Mouse (Mus musculus) CD4-positive, CD25-positive, alpha-beta regulatory T cell, adult 4 months (primary cell): Measurements from ENCODE around the gene Nedd4. TPM values are rescaled to one million over a fixed set of nuclear protein-coding genes. Genes with fewer than 3 reads are reported as not detected.
"Not testable (repeated sequence)": the region's sequence is repeated elsewhere in the genome, so short reads cannot be mapped to it uniquely, and the experiment has no call there.

Source experiments
- ATAC-seq: one replicate; pipeline ENCODE4 v1.8.0; 2017
- polyA plus RNA-seq, 2 experiments: library from polyadenylated mRNA; unstranded; fragments of 100-300 nt; shearing (Covaris generic); gene quantifications; one replicate each; pipeline ENCODE4 v1.2.1; 2017

The Nedd4 gene
- polyA plus RNA-seq, 2 experiments from 2014 or later = 4.5 to 4.7 TPM

DNA sequence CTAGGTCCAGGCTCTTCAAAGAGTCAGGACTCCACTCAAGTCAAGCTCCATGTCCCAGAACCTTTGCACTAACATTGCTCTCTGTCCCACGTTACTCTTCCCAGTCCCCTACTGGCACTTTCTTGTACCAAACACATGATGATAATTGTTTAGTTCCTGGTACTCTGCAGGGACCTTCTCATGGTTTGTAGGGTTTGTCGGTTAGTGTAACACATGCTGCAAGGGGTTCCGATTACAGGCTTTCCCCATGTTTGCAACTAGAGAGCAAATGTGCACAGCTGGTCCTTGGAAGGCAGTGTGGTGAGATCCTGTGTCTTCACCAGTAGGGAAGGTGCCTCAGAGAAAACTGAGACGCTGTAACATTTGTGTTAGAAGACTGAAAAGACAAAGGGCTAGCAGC is 8.6 kb upstream of the Nedd4 start:
- no peak for ATAC-seq

DNA sequence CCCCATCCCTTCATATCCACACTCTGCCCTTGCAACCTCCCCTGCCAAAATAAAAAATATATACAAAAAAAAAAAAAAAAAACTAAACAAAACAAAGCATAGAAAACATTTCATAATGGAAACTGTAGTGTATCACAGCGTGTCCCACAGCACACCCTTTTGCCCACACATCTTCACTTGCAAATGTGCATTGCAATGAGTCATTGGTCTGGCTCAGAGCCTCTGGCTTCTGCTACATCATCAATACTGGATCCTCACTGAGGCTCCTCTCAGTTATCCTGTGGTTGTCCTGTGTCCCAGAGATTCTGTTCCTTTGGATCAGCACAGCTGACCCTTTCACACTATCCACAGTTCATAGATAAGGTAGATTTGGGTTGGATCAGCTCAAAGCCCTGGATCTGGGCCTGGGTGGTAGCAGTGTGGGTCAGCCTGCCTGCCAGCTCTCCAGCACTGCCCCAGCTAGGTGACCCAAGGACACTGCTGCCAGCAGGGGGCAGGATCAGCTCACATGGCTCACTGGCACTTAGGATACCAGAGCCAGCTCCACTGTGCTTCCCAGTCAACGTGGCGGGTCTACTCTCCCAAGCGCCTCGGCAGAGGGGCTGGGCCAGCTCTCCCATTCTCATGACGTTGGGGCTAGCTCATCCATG is 7.4 kb upstream of the Nedd4 start:
- ATAC-seq = no peak

DNA sequence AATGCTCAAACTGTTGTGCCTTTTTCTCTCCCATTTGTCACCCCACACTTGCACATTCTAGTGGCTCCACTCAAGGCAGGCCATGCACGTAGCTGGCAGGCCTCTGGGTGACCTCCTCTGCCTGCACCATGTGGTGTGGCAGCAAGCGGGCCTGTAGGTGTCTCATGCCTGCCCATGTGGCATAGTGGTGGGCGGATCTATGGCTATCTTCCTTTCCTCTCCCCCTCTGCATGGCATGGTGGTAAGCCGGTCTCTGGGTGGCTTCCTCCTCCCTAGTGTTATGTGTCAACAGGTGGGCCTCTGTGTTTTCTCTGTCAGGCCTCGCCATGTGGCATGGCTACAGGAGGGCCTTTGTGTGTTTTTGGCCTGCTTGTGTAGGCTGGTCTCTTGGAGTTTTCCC is 6.5 kb upstream of the Nedd4 start:
- no peak for ATAC-seq

DNA sequence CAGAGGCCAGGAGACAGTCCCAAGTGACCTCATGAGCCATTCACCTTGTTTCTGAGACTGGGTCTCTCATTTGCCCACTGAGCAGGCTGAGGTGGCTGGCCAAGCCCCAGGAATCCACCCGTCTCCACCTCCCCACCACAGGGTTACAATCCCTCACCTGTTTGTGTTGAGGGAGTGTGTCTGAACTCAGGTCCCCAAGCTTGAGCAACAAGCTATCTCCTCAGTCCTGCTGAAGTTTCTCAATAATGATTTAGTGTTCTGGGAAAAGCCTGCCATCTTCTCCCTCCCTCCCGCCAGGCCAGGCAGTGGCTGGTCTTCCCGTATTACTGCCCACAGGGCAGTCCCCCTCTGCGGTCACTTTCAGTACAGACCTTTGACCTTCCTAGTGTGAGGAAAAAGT is 5.7 kb upstream of the Nedd4 start:
- no peak for ATAC-seq

DNA sequence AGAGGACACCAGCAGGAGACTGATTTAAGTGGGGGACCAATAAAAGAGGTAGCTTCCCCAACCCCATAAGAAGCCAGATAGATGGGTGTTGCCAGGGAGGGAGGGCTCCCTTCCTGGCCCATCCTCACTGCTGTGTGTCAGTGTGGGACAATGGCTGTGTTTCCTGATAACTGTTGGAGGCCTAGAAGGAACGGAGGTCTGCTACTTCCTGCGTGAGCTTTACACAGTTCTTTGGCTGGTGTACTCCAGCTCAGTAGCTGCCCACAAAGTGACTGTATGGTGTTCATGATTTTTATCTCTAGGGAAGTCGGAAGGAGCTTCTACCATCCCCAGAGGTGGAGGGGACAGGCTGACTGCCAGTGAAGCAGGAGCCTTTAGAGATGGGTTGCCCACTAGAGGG is 5.2 kb upstream of the Nedd4 start:
- ATAC-seq = no peak

DNA sequence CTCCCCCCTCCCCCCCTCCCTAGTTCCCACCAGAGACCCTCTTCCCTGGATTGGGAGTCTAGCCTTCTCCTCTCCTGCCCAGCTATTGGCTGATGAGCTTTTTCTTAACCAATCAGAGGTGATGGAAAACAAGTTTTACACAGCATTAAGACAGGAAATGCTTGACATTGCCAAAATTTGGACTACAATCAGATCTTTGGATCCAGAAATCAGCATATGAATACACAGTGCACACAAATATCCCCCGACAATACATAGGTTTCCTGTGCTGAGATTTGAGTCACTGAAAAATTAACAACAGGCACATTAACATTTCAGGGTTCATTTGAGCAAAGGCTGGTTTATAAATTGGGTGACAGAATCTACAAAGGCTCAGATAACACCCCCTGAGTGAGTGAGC is 4.5 kb upstream of the Nedd4 start:
- ATAC-seq = no peak

DNA sequence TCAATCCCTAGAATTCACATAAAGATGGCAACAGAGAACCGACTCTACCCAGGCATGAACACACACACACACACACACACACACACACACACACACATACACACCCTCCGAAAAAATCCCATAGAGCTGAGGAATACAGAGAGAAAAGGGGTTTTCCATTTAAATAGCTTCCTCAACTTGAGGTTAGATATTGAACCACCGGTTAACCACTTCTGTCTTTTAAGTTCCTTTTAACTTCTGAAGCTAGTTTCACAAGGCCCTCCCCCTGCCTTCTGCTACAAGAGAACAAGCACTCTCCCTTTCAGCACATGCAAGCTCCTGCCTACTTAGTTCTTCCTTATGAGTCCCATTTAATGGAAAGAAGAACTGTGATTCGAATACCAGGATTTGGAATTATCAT is 2.0 kb upstream of the Nedd4 start:
- ATAC-seq = peak; percentile 91

DNA sequence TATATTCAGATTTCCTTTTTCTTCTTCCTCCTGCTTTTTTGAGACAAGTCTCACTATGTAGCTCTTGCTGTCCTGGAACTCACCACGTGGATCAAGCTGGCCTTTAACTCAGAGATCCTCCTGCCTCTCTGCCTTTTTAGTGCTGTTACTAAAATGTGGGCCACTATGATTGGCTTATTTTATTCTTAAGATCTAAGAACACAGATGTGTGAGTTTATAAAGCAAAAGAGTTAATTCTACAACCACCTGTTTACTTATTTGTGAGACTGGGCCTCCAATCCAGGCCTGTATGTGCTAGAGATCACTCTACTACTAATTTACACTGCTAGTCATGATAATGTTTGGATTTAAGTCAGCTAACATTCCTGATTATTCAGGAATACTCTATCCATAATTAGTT is 1.2 kb upstream of the Nedd4 start:
- no peak for ATAC-seq

DNA sequence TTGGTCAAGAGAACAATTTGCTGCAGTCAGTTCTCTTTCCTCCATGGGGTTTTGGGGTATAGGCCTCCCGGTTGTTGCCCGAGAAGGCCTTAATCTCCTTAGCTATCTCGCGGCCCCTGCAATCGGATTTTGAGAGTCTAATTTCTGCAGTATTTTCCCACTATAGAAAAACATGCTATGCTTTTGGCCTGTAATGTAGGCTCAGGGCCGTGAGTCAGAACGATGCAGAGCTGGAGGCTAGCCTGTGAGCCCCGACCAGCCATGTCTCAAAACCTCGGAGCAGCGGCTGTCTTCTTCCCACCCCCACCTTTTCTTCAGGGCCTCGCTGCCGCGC is 618 bp upstream of the Nedd4 start:
- ATAC-seq = no peak

DNA sequence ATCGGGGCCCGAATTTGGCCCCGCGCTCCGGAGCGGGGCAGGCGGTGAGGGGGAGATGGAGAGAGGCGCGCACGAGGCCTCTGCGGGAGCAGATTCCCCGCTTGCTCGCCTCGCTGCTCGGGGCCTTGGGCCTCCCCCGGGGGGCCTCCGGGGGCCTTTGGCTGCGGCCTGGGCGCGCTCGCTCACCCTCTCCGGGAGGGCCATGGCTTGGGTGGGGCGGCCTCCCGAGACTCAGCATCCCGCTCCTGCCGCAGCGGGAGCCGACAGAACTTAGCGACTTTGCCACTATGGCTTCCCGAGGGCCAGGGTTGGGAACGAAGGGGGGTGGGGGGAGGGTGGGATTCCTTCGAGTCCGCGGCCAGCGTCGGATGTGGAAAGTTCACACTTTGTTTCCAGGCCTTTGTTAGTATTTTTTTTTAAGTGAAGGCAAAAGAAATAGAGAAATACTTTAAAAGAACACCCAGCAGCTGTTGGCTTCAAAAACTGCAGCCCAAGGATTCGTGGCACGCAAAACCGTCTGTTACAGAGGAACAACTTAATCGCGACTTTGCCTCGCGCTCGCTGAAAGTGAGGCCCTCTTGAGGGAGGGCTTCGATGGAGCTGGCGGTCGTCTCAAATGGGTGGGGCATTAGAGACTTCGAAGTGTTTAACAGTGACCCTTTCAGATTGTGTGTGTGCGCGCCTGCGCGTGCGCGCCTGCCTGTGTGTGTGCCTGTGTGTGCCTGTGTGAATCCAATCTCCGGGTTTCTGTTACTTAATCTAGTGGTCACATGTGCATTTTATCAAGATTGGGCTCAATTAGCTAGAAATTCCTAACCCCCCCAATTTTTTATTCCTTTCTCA is 766 bp downstream of the Nedd4 start:
- ATAC-seq = no peak

DNA sequence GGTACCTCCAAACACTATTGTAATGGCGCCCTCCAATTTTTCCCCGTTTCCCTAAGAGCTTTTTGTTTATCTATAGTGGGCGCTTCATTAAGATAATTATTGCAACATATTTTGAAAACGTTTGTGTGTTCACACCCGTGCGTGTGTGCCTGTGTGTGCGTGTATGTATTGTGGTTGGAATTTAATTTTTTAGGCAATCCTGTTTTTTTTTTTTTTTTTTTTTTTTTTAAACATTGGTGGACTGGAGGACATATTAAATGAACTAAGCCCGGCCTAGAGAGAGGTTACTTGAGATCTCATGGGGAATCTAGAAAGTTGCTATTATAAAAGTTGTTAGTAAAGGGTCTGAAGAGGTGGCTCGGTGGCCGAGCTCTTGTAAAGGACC is 1.4 kb downstream of the Nedd4 start:
- ATAC-seq = no peak

DNA sequence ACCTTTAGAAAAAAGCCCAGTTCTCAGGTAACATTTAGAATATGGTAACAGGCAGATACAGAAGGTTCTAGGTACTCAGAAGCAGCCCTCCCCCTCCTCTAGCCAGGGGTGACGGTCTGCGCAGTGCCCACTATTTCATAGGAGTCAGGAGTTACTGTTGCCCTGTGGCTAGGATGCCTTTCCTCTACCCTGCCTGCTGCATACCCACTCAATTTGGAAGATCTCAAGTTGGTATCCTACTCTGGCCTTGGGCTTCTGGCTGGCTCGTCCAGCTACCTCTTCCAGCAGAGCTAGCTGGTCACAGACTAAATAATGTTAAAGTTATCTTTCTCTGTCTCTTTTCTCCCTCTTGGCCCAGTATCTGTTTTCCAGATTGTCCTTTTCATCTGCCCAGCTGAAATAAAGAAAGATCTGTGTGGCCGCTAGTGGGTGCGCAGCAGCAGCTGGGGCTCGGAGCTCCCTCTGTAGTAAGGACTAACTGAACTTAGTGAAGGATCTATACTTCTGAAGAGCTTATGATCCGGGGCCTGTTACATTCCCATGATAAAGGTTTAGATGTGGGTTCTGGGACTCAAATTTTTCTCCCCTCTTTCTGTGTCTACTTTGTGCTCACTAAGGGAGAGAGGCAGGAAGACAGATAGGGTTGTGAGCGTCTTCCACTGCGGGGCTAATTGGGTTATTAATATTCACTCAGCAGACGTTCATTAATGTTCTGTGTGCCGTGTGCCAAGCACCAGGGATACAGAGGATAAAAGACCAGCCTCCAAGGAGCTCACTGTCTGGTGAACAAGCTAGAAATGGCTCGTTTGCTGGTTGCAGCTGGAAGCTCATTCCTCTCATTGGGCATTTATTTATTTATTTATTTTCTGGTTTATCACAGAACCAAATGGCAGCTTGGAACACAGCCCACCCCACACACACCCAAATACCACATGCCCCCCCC is 2.5 kb downstream of the Nedd4 start:
- no peak for ATAC-seq

DNA sequence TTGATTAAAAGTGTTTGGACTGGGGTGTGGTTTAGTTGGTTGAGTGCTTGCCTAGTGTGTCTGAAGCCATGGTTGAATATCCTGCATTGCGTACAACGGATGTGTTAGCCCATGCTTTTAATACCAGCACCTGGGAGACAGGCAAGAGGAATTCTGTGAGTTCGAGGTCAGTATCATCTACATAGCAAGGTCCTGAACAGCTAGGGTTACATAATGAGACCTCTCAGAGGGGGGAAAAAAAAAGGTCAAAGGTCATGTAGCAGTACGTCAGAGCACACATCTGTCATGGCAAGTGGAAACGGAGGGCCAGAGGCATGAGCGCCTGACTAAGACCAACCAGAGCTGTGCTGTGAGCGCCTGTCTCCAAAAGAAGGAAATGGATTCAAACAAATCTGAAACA is 3.4 kb downstream of the Nedd4 start:
- no peak for ATAC-seq

DNA sequence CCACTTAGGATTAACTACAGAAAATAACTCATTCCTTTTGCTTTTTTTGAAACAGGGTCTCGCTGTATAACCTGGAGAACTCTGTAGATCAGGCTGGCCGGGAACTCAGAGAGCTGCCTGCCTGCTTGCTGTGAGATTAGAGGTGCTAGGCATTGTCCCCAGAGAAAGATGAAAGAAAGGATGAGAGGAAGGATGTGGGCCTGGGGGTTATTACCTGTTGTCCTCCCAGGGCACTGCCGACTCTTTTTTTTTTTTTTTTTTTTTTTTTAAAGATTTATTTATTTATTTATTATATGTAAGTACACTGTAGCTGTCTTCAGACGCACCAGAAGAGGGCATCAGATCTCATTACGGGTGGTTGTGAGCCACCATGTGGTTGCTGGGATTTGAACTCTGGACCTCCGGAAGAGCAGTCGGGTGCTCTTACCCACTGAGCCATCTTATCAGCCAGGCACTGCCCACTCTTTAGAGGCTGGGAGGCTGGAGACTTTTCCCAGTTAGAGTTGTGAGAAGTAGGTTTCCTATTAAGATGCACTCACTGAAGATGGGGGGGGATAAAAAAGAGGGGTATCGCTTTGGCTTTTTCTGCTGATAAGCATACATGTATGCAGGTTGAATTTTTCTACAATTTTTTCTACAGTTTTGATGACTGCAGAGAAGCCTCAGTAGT is 4.3 kb downstream of the Nedd4 start:
- not testable (repeated sequence) for ATAC-seq

DNA sequence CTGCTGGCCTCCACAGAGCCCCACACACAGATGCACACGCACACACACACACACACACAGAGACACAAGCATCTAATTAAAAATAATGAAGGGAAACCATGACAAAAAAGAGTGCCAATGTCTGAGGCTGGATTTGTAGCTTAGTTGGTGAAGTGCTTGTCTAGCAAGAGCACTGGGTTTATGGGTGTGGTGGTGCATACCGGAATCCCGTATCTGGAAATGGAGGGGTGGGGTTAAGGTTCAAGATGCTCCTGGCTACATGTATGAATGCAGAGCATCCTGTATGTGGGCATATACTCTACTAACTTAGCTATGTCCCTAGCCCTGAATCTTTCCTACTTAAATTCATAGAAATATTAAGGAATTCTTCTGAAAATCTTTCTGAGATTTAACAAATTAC is 5.0 kb downstream of the Nedd4 start:
- no peak for ATAC-seq

DNA sequence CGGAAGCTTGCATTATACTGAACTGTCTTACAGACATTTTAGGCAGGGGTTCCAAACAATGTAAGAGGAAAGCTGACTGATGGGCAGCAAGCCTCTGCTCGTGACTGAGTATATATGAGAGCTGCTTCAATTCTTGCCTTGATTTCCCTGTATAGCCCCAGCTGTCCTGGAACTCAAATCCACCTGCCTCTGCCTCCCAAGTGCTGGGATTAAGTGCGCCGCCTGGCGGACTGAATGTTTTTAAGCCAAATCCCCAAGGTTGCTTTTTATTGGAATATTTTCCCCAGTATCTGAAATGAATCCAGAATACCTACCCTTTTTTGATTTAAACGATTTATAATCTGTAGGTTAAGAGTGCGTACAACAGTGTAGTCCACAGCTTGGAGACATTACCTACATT is 7.2 kb downstream of the Nedd4 start:
- no peak for ATAC-seq

DNA sequence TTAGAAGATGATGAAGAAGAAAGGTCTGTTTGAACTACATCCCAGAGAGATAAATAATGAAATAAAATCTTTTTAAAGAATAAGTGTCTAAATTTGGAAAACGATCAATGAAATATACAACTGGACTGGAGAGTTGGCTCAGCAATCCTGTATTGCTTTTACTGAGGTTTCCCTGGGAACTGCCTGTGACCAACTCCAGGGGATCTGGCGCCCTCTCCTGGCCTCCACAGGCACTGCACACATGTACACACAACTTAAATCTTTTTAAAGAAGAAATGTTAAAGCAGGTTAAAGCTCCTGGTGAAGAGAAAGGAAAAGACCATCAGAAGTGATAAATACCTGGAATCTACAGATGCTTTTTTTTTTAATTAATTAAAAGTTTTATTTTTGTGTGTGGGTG is 10.2 kb downstream of the Nedd4 start:
- ATAC-seq = peak; percentile 47

DNA sequence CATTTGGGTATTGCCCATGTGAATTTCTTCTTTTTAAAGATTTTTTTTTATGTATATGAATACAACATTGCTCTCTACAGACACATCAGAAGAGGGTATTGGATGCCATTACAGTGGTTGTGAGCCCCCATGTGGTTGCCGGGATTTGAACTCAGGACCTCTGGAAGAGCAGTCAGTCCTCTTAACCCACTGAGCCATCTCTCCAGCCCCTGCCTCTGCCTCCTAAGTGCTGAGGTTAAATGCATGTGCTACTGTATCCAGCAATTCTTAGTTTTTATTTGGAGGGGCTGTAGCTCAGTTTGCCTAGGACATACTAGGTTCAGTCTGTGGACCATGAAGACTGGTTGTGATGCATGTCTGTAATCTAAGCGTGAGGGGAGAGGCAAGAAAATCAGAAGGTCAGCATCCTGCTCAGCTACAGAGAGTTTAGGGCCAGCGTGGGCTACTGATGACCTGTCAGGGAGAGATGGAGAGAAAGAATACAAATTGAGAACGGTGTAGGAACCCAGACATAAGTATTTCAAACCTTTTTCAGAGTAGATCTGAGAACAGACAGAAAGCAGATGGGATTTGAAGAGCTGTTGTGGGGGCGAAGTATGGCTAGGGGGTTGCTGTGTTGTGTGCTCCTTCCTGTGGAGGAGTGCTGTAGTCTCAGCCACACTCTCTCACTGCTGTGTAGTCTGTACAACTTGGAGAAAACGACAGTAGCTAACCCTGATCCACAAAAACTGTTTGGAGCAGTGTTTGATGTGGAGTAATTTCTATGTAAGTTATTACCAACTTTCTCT is 13.0 kb downstream of the Nedd4 start:
- ATAC-seq = no peak

DNA sequence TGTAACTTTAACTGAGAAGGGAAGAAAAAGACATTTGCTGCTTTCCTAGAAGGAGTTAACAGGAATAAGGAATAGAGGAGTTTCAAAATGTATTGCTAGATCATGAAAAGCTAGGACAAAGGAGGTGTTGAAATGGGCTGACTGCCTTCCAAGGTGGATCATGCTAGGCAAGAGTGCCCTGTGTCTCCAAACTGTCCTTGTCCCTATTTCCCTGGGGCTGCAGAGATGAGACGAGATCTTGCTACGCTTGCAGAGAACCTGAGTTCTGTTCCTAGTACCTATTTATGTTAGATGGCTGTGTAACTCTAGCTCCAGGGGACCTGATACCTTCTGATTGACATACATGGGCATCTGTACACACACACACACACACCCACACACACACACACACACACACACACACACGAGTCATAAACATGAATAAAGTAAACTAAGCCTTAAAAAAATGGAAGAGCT is 13.6 kb downstream of the Nedd4 start:
- ATAC-seq = no peak

DNA sequence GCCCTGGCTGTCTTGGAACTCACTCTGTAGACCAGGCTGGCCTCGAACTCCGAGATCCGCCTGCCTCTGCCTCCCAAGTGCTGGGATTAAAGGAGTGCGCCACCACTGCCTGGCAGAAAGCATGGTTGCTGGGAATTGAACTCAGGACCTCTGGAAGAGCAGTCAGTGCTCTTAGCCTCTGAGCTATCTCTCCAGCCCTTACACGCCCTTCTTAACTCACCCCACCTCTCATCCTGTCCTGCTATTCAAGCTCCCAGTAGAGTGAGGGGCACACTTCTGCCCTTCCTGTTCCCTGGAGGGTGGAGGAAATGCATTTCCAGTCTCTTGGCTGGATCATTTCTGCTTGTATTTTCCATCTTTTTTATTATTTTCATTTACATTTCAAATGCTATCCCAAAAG is 15.5 kb downstream of the Nedd4 start:
- ATAC-seq = no peak

DNA sequence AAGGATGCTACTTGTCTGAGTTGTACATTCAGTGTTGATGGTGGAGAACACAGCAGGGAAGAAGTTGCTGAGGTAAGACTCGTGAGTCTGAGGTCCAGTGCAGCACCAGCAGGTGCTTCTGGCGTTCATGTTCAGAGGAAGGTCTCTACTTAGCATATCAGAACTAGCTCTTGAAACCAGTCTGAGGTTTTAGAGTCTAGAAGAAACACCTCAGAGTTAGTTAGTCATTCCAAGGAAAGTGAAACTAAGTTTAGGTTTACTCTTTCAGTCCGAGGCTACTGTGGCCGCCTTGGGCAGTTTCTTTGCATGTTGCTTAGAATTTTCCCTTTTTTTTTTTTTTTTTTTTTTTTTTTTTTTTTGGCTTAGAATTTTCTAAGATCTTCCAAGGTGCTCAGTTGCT is 16.6 kb downstream of the Nedd4 start:
- no peak for ATAC-seq

DNA sequence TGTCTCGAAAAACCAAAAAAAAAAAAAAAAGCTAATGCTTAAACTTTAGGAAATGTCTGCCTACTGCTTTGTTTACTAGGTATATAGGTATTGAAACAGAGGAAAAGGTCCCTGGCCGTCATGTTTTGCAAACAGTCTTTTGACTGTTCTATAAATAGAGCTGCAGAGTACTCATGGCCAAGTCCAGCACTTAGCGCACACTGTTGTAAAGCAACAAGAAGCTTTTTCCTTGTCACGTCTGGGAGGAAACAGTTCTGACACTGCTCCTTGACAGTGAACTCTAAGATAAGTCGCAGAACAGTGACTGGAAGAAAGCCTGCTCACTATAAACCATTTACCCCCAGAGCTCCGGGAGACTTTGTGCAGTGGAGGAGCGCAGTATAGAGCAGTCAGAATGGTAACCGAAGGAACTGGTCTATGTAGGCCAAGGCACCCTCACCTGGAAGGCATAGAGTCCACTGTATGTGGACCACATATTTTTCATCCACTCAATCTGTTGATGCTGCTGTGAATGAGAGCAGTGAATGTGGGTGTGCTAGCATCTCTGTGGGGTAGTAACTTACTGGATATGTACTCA is 19.6 kb downstream of the Nedd4 start:
- no peak for ATAC-seq
